Mouse (Mus musculus) kidney, adult 2 months (tissue): Measurements from ENCODE around the gene Znrf3.

ENCODE experiments used
- CTCF ChIP-seq: fragments of 200-500 bp; conservative IDR thresholded peaks from 2 replicates; pipeline ENCODE4 v1.5.1; 2011; ENCODE audit warnings: low read depth, mild to moderate bottlenecking, control low read depth, low read length, moderate library complexity, mixed read lengths; ENCODE audit not compliant: insufficient read depth, insufficient read length
- POLR2A ChIP-seq: fragments of 200-500 bp; IDR thresholded peaks from one replicate; pipeline ENCODE4 v1.6.1; 2011; ENCODE audit warnings: low read depth, low read length, control low read depth

GRCm38 (mm10) chr11:5283987-5284386, 160.7 kb downstream of the Znrf3 start:
- TF ChIP-seq POLR2A (no peak), CTCF (peak; percentile 8; the same call in 1 of the 2 replicates)
